Mouse (Mus musculus) adipocyte (in vitro differentiated cells): ENCODE measurements around the gene Defb26.

Experiments
- DNase-seq: peaks from one replicate; pipeline ENCODE4 v3.0.0-alpha.2; 2016; ENCODE audit warnings: low spot score

The Defb26 gene

GRCm38 (mm10) chr2:152464570-152465150 lies 46.8 kb downstream of the Defb26 start, which contains the start of gene Defb23:
TSS of gene Defb23 (minus strand) at chr2:152464620.
- no peak for DNase-seq

- no peak for DNase-seq
Measured at GRCm38 (mm10) chr2:152459241-152459640, 52.3 kb downstream of the Defb26 start.
